Mouse (Mus musculus) Patski (cell line): ENCODE measurements at regions not wholly inside any gene's neighbourhood (a gene's known extent, or its start where the extent isn't known, plus 50 kb on each side); places are given as distances from the start of the nearest gene placed in this dataset.
A peak's percentile ranks its signal among the peaks of the same experiment; 100 is the strongest.

Source experiments
- ATAC-seq: fragments of 100-300 bp; one replicate; pipeline ENCODE4 v1.8.0; 2021
- CTCF ChIA-PET: fragments of 350-600 bp; sonication (Branson Sonifier 250); formaldehyde crosslinking; loops from one replicate; lab custom pipeline; 2022; ENCODE audit warnings: inconsistent platforms; lab: Charles Lee
- POLR2A ChIA-PET: fragments of 350-600 bp; sonication (Branson Sonifier 250); formaldehyde crosslinking; loops from one replicate; lab custom pipeline; 2022; ENCODE audit warnings: antibody characterized with exemption, inconsistent platforms; lab: Charles Lee
- DNase-seq: peaks from one replicate; pipeline ENCODE4 v3.0.0-alpha.2; 2011; ENCODE audit warnings: low read depth, low spot score
- H3K27me3 ChIP-seq: fragments of 371-371 bp; one replicate; pipeline ENCODE4 v1.5.1; 2021
- CTCF ChIP-seq: fragments of 100-300 bp; IDR thresholded peaks from one replicate; pipeline ENCODE4 v1.5.1; 2021
- in situ Hi-C: fragments of 300-500 bp; cut with MboI; formaldehyde crosslinking; loops from 3 replicates; pipeline ENCODE4 v1.11.1; 2018; ENCODE audit warnings: low pct_unique_long_range_greater_than_20kb, mixed read lengths

DNA sequence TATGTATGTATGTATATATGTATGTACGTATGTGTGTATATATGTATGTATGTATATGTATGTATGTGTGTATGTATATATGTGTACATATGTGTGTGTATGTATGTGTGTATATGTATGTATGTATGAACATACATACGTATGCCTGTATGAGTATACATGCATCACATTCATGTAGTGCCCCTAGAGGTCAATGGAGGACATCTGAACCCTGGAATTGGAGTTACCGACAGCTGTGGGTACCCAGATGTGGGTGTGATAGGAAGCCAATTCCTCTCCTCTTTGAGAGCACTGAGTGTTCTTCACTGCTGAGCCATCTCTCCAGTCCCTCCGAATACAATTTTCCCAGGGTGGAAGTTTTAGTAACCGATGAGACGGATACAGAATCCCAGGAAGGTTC, 69.6 kb upstream of the Foxn3 start:
- no peak for TF ChIP-seq CTCF
- H3K27me3 ChIP-seq = no peaks in the 10 kb centered on the region
- DNase-seq (no peak), ATAC-seq (no peak)
- in situ Hi-C loops = no loop called here
- CTCF ChIA-PET = no interaction called here
- POLR2A ChIA-PET = no interaction called here

DNA sequence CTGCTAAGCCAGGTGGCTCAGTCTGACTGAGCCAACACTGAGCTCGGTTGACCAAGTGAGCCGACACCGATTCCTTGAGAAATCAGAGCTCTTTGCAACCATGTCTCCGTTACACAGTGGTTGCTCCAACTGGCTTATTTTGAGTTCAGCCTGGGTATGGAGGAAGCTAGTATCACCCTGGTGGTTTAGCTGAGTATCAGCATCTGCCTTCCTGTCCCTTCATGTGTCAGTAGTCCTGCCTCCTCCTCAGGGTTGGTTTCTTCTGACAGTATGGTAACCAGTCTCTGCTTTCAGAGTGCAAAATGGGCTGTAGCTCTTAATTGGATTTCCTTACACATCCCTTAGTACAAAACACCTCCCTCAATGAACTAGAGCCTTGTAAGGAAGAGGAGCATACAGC, 66.2 kb upstream of the Foxn3 start:
- no peak for TF ChIP-seq CTCF
- POLR2A ChIA-PET = no interaction called here
- peaks cover 13% of the 10 kb centered on the region for H3K27me3 ChIP-seq
- in situ Hi-C loops = loop anchor here (10.0 kb wide), 2 partner anchors 235 to 535 kb away; no protein-coding TSS in a partner anchor
- ATAC-seq (no peak), DNase-seq (no peak)
- CTCF ChIA-PET = no interaction called here

DNA sequence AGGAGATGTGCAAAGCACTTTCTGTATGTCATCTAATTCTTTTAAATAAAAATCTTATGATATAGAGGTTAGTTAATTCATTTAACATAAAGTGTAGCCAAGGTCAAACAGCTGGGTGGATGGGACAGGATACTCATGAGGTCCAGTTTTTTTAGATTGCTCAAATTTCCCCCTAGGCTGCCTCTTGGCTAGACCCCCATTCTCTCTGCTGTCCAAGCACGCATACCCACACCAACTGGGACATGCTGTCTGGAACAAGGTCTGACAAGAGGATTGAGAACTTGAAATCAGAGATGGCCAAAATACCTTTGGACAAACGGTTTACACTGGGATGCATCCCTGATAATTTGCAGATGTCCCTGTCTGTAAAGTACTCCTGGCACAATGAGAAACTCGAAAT, 65.0 kb upstream of the Foxn3 start:
- in situ Hi-C loops = loop anchor here (10.0 kb wide), 2 partner anchors 234 to 534 kb away; no protein-coding TSS in a partner anchor
- POLR2A ChIA-PET = no interaction called here
- ATAC-seq (no peak), DNase-seq (no peak)
- CTCF ChIA-PET = no interaction called here
- TF ChIP-seq CTCF = no peak
- H3K27me3 ChIP-seq = peaks cover 13% of the 10 kb centered on the region

DNA sequence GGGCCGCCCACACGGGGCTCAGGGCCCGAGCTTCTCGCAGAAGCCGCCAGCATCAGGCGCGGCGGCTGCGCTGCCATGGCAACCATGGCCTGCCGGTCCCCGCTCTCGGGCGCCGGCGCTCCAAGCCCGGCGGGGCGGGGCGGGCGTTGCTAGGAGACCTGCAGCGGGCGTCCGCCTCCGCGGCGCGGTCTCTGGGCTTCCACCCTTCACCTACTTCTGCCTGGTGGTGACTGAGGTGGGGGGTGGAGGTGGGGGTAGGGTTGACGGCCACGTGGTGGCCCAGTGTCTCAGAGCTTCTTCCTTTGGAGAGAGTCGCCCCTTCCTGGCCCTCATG, 64.5 kb upstream of the Foxn3 start:
- in situ Hi-C loops = loop anchor here (10.0 kb wide), 2 partner anchors 233 to 533 kb away; no protein-coding TSS in a partner anchor
- peaks cover 13% of the 10 kb centered on the region for H3K27me3 ChIP-seq
- peak; percentile 22 for DNase-seq
- TF ChIP-seq CTCF = no peak
- ATAC-seq = peak; percentile 91
- ChIA-PET CTCF (no interaction called here), POLR2A (no interaction called here)

DNA sequence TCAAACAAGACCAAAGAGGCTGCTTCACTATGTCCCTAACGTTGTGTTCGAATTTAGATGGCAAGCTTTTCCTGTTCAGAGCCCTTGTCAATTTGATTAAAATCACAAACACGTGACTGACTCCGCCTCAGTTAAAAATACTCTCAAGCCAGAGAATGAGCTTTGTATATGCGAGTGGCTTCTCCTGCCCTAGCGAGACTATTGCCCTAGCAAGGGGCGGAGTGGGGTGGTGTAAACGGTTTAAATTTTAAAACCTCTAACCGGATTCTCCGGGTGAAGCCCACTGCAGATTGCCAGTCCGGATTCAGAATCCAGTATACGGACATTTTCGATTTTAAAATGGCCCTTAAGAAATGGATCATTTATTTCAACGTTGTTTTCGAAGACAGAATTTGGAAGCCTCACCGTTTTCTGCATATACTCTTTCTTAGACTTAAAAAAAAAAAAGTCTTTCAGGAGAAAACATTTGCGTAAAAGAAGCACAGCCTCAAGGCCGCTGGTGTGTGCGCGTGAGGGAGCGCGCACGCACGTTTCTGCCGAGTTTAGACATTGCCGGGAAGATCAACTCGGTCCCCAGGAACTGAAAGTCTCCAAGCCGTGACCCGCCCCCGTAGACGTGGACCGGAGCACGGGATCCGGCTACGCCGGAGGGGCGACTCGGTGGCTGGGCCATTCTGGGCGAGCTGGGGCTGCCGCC, 64.0 kb upstream of the Foxn3 start:
- no peak for TF ChIP-seq CTCF
- in situ Hi-C loops = loop anchor here (10.0 kb wide), 2 partner anchors 233 to 533 kb away; no protein-coding TSS in a partner anchor
- ChIA-PET POLR2A (no interaction called here), CTCF (no interaction called here)
- peaks cover 13% of the 10 kb centered on the region for H3K27me3 ChIP-seq
- ATAC-seq = peak; percentile 51
- no peak for DNase-seq

DNA sequence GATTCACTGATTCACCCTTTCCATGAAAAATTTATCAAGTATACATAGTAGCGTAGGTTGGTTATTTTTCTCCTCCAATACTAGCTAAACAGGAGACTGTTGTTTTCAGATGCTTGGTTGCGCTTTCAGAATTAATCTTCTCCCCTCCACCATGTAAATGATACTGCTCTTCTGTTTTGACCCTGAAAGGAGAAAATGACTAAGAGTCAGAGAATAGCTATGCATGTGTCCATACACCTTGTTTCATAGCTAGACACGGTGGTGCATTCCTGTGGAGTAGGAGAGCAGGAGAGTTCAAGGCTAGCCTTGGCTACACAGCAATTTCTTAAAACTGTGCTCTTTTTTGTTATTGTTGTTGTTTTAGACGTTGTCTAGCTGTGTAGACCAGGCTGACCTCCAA, 62.8 kb upstream of the Foxn3 start:
- no peak for DNase-seq
- peaks cover 23% of the 10 kb centered on the region for H3K27me3 ChIP-seq
- in situ Hi-C loops = loop anchor here (10.0 kb wide), 2 partner anchors 231 to 531 kb away; no protein-coding TSS in a partner anchor
- ChIA-PET CTCF (no interaction called here), POLR2A (no interaction called here)
- ATAC-seq = no peak
- TF ChIP-seq CTCF = no peak

DNA sequence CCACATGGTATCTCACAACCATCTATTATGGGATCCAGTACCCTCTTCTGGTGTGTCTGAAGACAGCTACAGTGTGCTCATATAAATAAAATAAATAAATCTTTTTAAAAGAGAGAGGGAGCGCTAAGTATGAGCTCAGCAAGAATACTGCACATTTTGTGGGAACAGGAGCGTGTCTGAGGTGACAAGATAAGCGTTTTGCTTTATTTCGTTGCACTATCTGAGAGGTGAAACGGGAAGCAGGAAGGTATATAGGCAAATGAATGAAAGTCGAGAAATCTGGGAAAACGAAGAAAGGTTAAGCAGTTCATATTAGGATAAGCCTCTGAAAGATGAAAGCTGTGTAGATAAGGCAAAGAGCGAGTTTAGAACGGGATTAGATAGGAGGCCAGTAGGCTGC, 61.7 kb upstream of the Foxn3 start:
- peaks cover 33% of the 10 kb centered on the region for H3K27me3 ChIP-seq
- no peak for DNase-seq
- in situ Hi-C loops = loop anchor here (10.0 kb wide), 2 partner anchors 230 to 530 kb away; no protein-coding TSS in a partner anchor
- ChIA-PET POLR2A (no interaction called here), CTCF (no interaction called here)
- no peak for TF ChIP-seq CTCF
- ATAC-seq = no peak

DNA sequence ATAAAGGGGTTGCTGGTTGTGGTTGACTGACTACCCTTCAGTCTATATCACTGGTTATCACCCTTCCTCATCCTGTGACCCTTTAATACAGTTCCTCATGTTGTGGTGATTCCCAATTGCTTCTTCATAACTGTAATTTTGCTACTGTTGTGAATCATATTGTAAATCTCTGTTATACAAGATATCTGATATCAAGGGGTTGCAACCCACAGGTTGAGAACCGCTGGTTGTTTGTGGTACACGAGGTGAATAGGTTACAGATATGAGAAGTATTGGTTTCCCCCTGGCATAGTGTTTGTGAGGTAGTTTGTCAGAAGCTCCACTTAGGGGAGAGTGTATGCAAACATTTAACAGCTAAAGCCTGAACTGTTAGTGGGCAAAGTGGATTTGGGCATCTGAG, 58.9 kb upstream of the Foxn3 start:
- in situ Hi-C loops = loop anchor here (10.0 kb wide), 2 partner anchors 227 to 527 kb away; no protein-coding TSS in a partner anchor
- ATAC-seq (no peak), DNase-seq (no peak)
- ChIA-PET CTCF (interaction anchor here (1.2 kb wide), 1 partner anchor 11 kb away, joined by 3 read pairs; no protein-coding TSS in a partner anchor), POLR2A (no interaction called here)
- peaks cover 49% of the 10 kb centered on the region for H3K27me3 ChIP-seq
- no peak for TF ChIP-seq CTCF

DNA sequence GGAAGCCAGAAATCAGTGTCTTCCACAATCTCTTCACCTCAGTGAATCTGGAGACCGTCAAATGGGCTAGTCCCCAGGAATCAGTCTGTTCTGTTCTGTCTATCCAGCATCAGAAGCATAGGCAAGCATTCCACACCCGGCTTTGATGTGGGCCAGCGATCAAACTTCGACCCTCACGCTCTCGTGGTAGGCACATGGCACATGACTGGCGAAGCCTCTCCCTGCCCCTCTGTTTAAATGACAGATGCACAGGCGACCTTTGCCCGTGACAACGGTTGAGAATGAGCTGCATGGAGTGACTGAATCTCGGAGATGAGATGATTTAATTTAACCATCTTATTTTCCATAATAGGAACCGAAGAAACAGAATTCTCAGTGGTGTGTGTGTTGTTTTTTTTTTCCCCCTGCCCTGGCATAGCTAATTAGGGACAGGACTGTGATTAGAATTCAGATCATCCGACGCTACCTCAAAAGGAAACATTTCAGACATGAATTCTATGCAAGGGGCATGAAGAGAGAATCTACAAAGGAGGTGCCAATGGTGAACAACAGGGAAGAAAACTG, 53.9 kb upstream of the Foxn3 start:
- in situ Hi-C loops = no loop called here
- H3K27me3 ChIP-seq = peaks cover 55% of the 10 kb centered on the region
- CTCF ChIA-PET = no interaction called here
- DNase-seq (no peak), ATAC-seq (no peak)
- TF ChIP-seq CTCF = no peak
- POLR2A ChIA-PET = interaction anchor here (0.6 kb wide), 1 partner anchor 226 kb away, joined by 3 read pairs; no protein-coding TSS in a partner anchor

DNA sequence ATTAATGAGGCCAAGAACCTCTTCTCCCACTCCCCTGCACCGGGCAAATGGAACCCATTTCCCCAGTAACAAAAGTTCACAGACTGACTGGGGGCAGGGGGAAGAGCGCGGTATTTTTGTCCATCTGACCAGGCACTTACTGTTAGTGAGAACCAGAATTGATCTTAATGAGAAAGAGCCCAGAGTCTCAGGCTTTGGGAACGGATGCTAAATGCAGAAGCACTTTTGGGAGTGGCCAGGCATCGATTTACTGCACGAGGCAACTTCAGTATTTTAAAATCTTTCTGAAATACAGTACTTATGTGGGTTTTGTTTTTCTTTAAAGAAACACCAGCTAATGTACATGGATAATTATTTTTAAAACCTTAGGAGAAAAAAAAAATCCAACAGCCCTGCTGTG, 51.0 kb upstream of the Foxn3 start:
- no peak for TF ChIP-seq CTCF
- no peak for ATAC-seq
- H3K27me3 ChIP-seq = peaks cover 29% of the 10 kb centered on the region
- in situ Hi-C loops = no loop called here
- ChIA-PET CTCF (no interaction called here), POLR2A (no interaction called here)
- no peak for DNase-seq
